Mouse (Mus musculus): Measurements from ENCODE around the gene Gng3. TPM values are rescaled to one million over a fixed set of nuclear protein-coding genes. Genes with fewer than 3 reads are reported as not detected.

Gng3 gene
- total and polyA plus RNA-seq, 3 experiments: 0.15 to 2.5 TPM; not detected in 1

Other genes with a start within 250 kb of the Gng3 start
Only the 30 nearest of the 34 such genes appear.
- gene Slc3a2, start 115.8 kb downstream of the Gng3 start, total RNA-seq (2012; rRNA removed): 164 and 253 TPM in 2 replicates
- gene Slc3a2, start 115.8 kb downstream of the Gng3 start, polyA plus RNA-seq (2012; ENCODE audit: insufficient read depth in 1 of 2, insufficient read length in 2 of 2, low read depth in 1 of 2, low replicate concordance in 2 of 2, missing spikeins in 1 of 2): 100 to 1,000 TPM; 428 to 670 TPM
- gene Wdr74, start 103.4 kb downstream of the Gng3 start, total RNA-seq (2012; rRNA removed): 158 and 208 TPM in 2 replicates
- 100 to 1,000 TPM; 208 to 803 TPM for gene Wdr74, start 103.4 kb downstream of the Gng3 start, polyA plus RNA-seq (2012; ENCODE audit: insufficient read depth in 1 of 2, insufficient read length in 2 of 2, low read depth in 1 of 2, low replicate concordance in 2 of 2, missing spikeins in 1 of 2)
- gene 1700092M07Rik, start 98.5 kb downstream of the Gng3 start, total RNA-seq (2012; rRNA removed): 3.0 and 3.3 TPM in 2 replicates
- gene 1700092M07Rik, start 98.5 kb downstream of the Gng3 start, polyA plus RNA-seq (2012; ENCODE audit: insufficient read depth in 1 of 2, insufficient read length in 2 of 2, low read depth in 1 of 2, low replicate concordance in 2 of 2, missing spikeins in 1 of 2): 1 to 10 TPM in 1 of 2 experiments, not detected in 1; 4.3 TPM
- gene Stx5a, start 97.8 kb downstream of the Gng3 start, total RNA-seq (2012; rRNA removed): 27.5 and 28.7 TPM in 2 replicates
- gene Stx5a, start 97.8 kb downstream of the Gng3 start, polyA plus RNA-seq (2012; ENCODE audit: insufficient read depth in 1 of 2, insufficient read length in 2 of 2, low read depth in 1 of 2, low replicate concordance in 2 of 2, missing spikeins in 1 of 2): 10 to 100 TPM in 1 of 2 experiments, not detected in 1; 50.0 TPM
- 107 and 122 TPM in 2 replicates for gene Nxf1, start 82.1 kb downstream of the Gng3 start, total RNA-seq (2012; rRNA removed)
- gene Nxf1, start 82.1 kb downstream of the Gng3 start, polyA plus RNA-seq (2012; ENCODE audit: insufficient read depth in 1 of 2, insufficient read length in 2 of 2, low read depth in 1 of 2, low replicate concordance in 2 of 2, missing spikeins in 1 of 2): 100 to 1,000 TPM; 231 to 296 TPM
- 7.5 and 7.8 TPM in 2 replicates for gene Tmem223, start 68.2 kb downstream of the Gng3 start, total RNA-seq (2012; rRNA removed)
- gene Tmem223, start 68.2 kb downstream of the Gng3 start, polyA plus RNA-seq (2012; ENCODE audit: insufficient read depth in 1 of 2, insufficient read length in 2 of 2, low read depth in 1 of 2, low replicate concordance in 2 of 2, missing spikeins in 1 of 2): 10 to 100 TPM in 1 of 2 experiments, not detected in 1; 23.2 TPM
- 49.2 and 60.0 TPM in 2 replicates for gene Tmem179b, start 64.7 kb downstream of the Gng3 start, total RNA-seq (2012; rRNA removed)
- gene Tmem179b, start 64.7 kb downstream of the Gng3 start, polyA plus RNA-seq (2012; ENCODE audit: insufficient read depth in 1 of 2, insufficient read length in 2 of 2, low read depth in 1 of 2, low replicate concordance in 2 of 2, missing spikeins in 1 of 2): 100 to 1,000 TPM in 1 of 2 experiments, not detected in 1; 101 TPM
- gene Taf6l, start 52.8 kb downstream of the Gng3 start, total RNA-seq (2012; rRNA removed): 15.3 and 18.3 TPM in 2 replicates
- gene Taf6l, start 52.8 kb downstream of the Gng3 start, polyA plus RNA-seq (2012; ENCODE audit: insufficient read depth in 1 of 2, insufficient read length in 2 of 2, low read depth in 1 of 2, low replicate concordance in 2 of 2, missing spikeins in 1 of 2): 10 to 100 TPM in 1 of 2 experiments, not detected in 1; 25.5 TPM
- gene Polr2g, start 40.6 kb downstream of the Gng3 start, total RNA-seq (2012; rRNA removed): 165 and 188 TPM in 2 replicates
- gene Polr2g, start 40.6 kb downstream of the Gng3 start, polyA plus RNA-seq (2012; ENCODE audit: insufficient read depth in 1 of 2, insufficient read length in 2 of 2, low read depth in 1 of 2, low replicate concordance in 2 of 2, missing spikeins in 1 of 2): 100 to 1,000 TPM in 1 of 2 experiments, not detected in 1; 181 TPM
- 2.6 and 2.9 TPM in 2 replicates for gene Zbtb3, start 36.6 kb downstream of the Gng3 start, total RNA-seq (2012; rRNA removed)
- gene Zbtb3, start 36.6 kb downstream of the Gng3 start, polyA plus RNA-seq (2012; ENCODE audit: insufficient read depth in 1 of 2, insufficient read length in 2 of 2, low read depth in 1 of 2, low replicate concordance in 2 of 2, missing spikeins in 1 of 2): 1 to 10 TPM in 1 of 2 experiments, not detected in 1; 2.4 TPM
- 22.9 and 24.2 TPM in 2 replicates for gene Ttc9c, start 19.9 kb downstream of the Gng3 start, total RNA-seq (2012; rRNA removed)
- 10 to 100 TPM in 1 of 2 experiments, not detected in 1; 29.8 TPM for gene Ttc9c, start 19.9 kb downstream of the Gng3 start, polyA plus RNA-seq (2012; ENCODE audit: insufficient read depth in 1 of 2, insufficient read length in 2 of 2, low read depth in 1 of 2, low replicate concordance in 2 of 2, missing spikeins in 1 of 2)
- gene Hnrnpul2, start 19.2 kb downstream of the Gng3 start, total RNA-seq (2012; rRNA removed): 39.4 and 44.6 TPM in 2 replicates
- gene Hnrnpul2, start 19.2 kb downstream of the Gng3 start, polyA plus RNA-seq (2012; ENCODE audit: insufficient read depth in 1 of 2, insufficient read length in 2 of 2, low read depth in 1 of 2, low replicate concordance in 2 of 2, missing spikeins in 1 of 2): 100 to 1,000 TPM; 106 to 174 TPM
- 0.23 TPM in 1 of 2 replicates, not detected in the other for gene AC129217.1, start 9.4 kb downstream of the Gng3 start, total RNA-seq (2012; rRNA removed)
- 10 to 100 TPM in 1 of 2 experiments, not detected in 1; 53.4 TPM for gene AC129217.1, start 9.4 kb downstream of the Gng3 start, polyA plus RNA-seq (2012; ENCODE audit: insufficient read depth in 1 of 2, insufficient read length in 2 of 2, low read depth in 1 of 2, low replicate concordance in 2 of 2, missing spikeins in 1 of 2)
- 26.0 and 29.5 TPM in 2 replicates for gene Bscl2, start 1.7 kb downstream of the Gng3 start, total RNA-seq (2012; rRNA removed)
- 10 to 100 TPM in 1 of 2 experiments, not detected in 1; 51.3 TPM for gene Bscl2, start 1.7 kb downstream of the Gng3 start, polyA plus RNA-seq (2012; ENCODE audit: insufficient read depth in 1 of 2, insufficient read length in 2 of 2, low read depth in 1 of 2, low replicate concordance in 2 of 2, missing spikeins in 1 of 2)
- gene Lrrn4cl, start 11.6 kb upstream of the Gng3 start, total RNA-seq (2012; rRNA removed): 0.15 and 0.26 TPM in 2 replicates
- under 1 TPM in 1 of 2 experiments, not detected in 1; 0.54 TPM for gene Lrrn4cl, start 11.6 kb upstream of the Gng3 start, polyA plus RNA-seq (2012; ENCODE audit: insufficient read depth in 1 of 2, insufficient read length in 2 of 2, low read depth in 1 of 2, low replicate concordance in 2 of 2, missing spikeins in 1 of 2)
- 179 and 187 TPM in 2 replicates for gene Ubxn1, start 32.3 kb upstream of the Gng3 start, total RNA-seq (2012; rRNA removed)
- gene Ubxn1, start 32.3 kb upstream of the Gng3 start, polyA plus RNA-seq (2012; ENCODE audit: insufficient read depth in 1 of 2, insufficient read length in 2 of 2, low read depth in 1 of 2, low replicate concordance in 2 of 2, missing spikeins in 1 of 2): 100 to 1,000 TPM in 1 of 2 experiments, not detected in 1; 366 TPM
- 46.3 and 49.4 TPM in 2 replicates for gene Uqcc3, start 41.7 kb upstream of the Gng3 start, total RNA-seq (2012; rRNA removed)
- 10 to 100 TPM in 1 of 2 experiments, not detected in 1; 55.0 TPM for gene Uqcc3, start 41.7 kb upstream of the Gng3 start, polyA plus RNA-seq (2012; ENCODE audit: insufficient read depth in 1 of 2, insufficient read length in 2 of 2, low read depth in 1 of 2, low replicate concordance in 2 of 2, missing spikeins in 1 of 2)
- 10.3 and 15.5 TPM in 2 replicates for gene Lbhd1, start 44.5 kb upstream of the Gng3 start, total RNA-seq (2012; rRNA removed)
- 100 to 1,000 TPM in 1 of 2 experiments, 10 to 100 TPM in 1; 46.5 to 123 TPM for gene Lbhd1, start 44.5 kb upstream of the Gng3 start, polyA plus RNA-seq (2012; ENCODE audit: insufficient read depth in 1 of 2, insufficient read length in 2 of 2, low read depth in 1 of 2, low replicate concordance in 2 of 2, missing spikeins in 1 of 2)
- gene Gm49403, start 44.7 kb upstream of the Gng3 start, total RNA-seq (2012; rRNA removed): not detected in 2 replicates
- gene Gm49403, start 44.7 kb upstream of the Gng3 start, polyA plus RNA-seq (2012; ENCODE audit: insufficient read depth in 1 of 2, insufficient read length in 2 of 2, low read depth in 1 of 2, low replicate concordance in 2 of 2, missing spikeins in 1 of 2): not detected
- gene 1810009A15Rik, start 49.7 kb upstream of the Gng3 start, total RNA-seq (2012; rRNA removed): 171 and 184 TPM in 2 replicates
- 100 to 1,000 TPM in 1 of 2 experiments, not detected in 1; 189 TPM for gene 1810009A15Rik, start 49.7 kb upstream of the Gng3 start, polyA plus RNA-seq (2012; ENCODE audit: insufficient read depth in 1 of 2, insufficient read length in 2 of 2, low read depth in 1 of 2, low replicate concordance in 2 of 2, missing spikeins in 1 of 2)
- gene Gm49416, start 49.7 kb upstream of the Gng3 start, total RNA-seq (2012; rRNA removed): 0.77 TPM in 1 of 2 replicates, not detected in the other
- gene Gm49416, start 49.7 kb upstream of the Gng3 start, polyA plus RNA-seq (2012; ENCODE audit: insufficient read depth in 1 of 2, insufficient read length in 2 of 2, low read depth in 1 of 2, low replicate concordance in 2 of 2, missing spikeins in 1 of 2): 10 to 100 TPM in 1 of 2 experiments, not detected in 1; 31.2 TPM
- 38.1 and 43.9 TPM in 2 replicates for gene Ints5, start 53.8 kb upstream of the Gng3 start, total RNA-seq (2012; rRNA removed)
- gene Ints5, start 53.8 kb upstream of the Gng3 start, polyA plus RNA-seq (2012; ENCODE audit: insufficient read depth in 1 of 2, insufficient read length in 2 of 2, low read depth in 1 of 2, low replicate concordance in 2 of 2, missing spikeins in 1 of 2): 10 to 100 TPM in 1 of 2 experiments, not detected in 1; 51.5 TPM
- gene Ganab, start 58.9 kb upstream of the Gng3 start, total RNA-seq (2012; rRNA removed): 104 and 122 TPM in 2 replicates
- gene Ganab, start 58.9 kb upstream of the Gng3 start, polyA plus RNA-seq (2012; ENCODE audit: insufficient read depth in 1 of 2, insufficient read length in 2 of 2, low read depth in 1 of 2, low replicate concordance in 2 of 2, missing spikeins in 1 of 2): 100 to 1,000 TPM in 1 of 2 experiments, not detected in 1; 123 TPM
- gene B3gat3, start 81.2 kb upstream of the Gng3 start, total RNA-seq (2012; rRNA removed): 21.0 and 26.2 TPM in 2 replicates
- gene B3gat3, start 81.2 kb upstream of the Gng3 start, polyA plus RNA-seq (2012; ENCODE audit: insufficient read depth in 1 of 2, insufficient read length in 2 of 2, low read depth in 1 of 2, low replicate concordance in 2 of 2, missing spikeins in 1 of 2): 10 to 100 TPM in 1 of 2 experiments, not detected in 1; 35.4 TPM
- 1.6 and 4.1 TPM in 2 replicates for gene Rom1, start 90.2 kb upstream of the Gng3 start, total RNA-seq (2012; rRNA removed)
- 1 to 10 TPM in 1 of 2 experiments, not detected in 1; 3.1 TPM for gene Rom1, start 90.2 kb upstream of the Gng3 start, polyA plus RNA-seq (2012; ENCODE audit: insufficient read depth in 1 of 2, insufficient read length in 2 of 2, low read depth in 1 of 2, low replicate concordance in 2 of 2, missing spikeins in 1 of 2)
- gene Eml3, start 90.4 kb upstream of the Gng3 start, total RNA-seq (2012; rRNA removed): 13.0 and 16.6 TPM in 2 replicates
- 10 to 100 TPM in 1 of 2 experiments, not detected in 1; 23.4 TPM for gene Eml3, start 90.4 kb upstream of the Gng3 start, polyA plus RNA-seq (2012; ENCODE audit: insufficient read depth in 1 of 2, insufficient read length in 2 of 2, low read depth in 1 of 2, low replicate concordance in 2 of 2, missing spikeins in 1 of 2)
- 150 and 171 TPM in 2 replicates for gene Mta2, start 102.7 kb upstream of the Gng3 start, total RNA-seq (2012; rRNA removed)
- 100 to 1,000 TPM; 116 to 167 TPM for gene Mta2, start 102.7 kb upstream of the Gng3 start, polyA plus RNA-seq (2012; ENCODE audit: insufficient read depth in 1 of 2, insufficient read length in 2 of 2, low read depth in 1 of 2, low replicate concordance in 2 of 2, missing spikeins in 1 of 2)
- gene Tut1, start 114.7 kb upstream of the Gng3 start, total RNA-seq (2012; rRNA removed): 54.6 and 54.9 TPM in 2 replicates
- 10 to 100 TPM in 1 of 2 experiments, not detected in 1; 68.2 TPM for gene Tut1, start 114.7 kb upstream of the Gng3 start, polyA plus RNA-seq (2012; ENCODE audit: insufficient read depth in 1 of 2, insufficient read length in 2 of 2, low read depth in 1 of 2, low replicate concordance in 2 of 2, missing spikeins in 1 of 2)
- 1,362 and 1,397 TPM in 2 replicates for gene Eef1g, start 127.8 kb upstream of the Gng3 start, total RNA-seq (2012; rRNA removed)
- 1,000 to 10,000 TPM; 1,691 to 1,817 TPM for gene Eef1g, start 127.8 kb upstream of the Gng3 start, polyA plus RNA-seq (2012; ENCODE audit: insufficient read depth in 1 of 2, insufficient read length in 2 of 2, low read depth in 1 of 2, low replicate concordance in 2 of 2, missing spikeins in 1 of 2)
- 1.2 and 1.3 TPM in 2 replicates for gene Ahnak, start 150.1 kb upstream of the Gng3 start, total RNA-seq (2012; rRNA removed)
- 1 to 10 TPM in 1 of 2 experiments, not detected in 1; 2.2 TPM for gene Ahnak, start 150.1 kb upstream of the Gng3 start, polyA plus RNA-seq (2012; ENCODE audit: insufficient read depth in 1 of 2, insufficient read length in 2 of 2, low read depth in 1 of 2, low replicate concordance in 2 of 2, missing spikeins in 1 of 2)